Comparison of ENCODE assay signal across 19 mouse cellular contexts in the genomic region with DNA sequence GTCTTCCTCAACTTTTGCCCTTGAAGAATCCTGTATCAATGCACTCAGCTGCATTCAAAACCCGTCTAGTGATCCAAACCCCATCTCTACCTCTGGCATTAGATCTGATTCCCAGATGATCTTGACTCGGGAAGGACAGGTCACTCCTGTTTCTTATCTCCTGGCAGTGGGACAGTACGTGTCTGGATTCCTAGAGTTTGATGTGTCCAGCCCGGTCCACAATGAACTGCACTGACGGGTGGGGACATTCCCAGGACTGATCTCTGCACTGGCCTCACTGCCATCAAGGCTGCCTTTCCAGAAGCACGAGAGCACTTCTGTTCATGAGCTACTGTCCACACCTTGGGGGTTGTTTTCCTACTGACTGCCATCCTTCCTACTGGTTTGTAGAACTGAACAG. TPM values are rescaled to one million over a fixed set of nuclear protein-coding genes. Genes with fewer than 3 reads are reported as not detected.
DNase-seq lines count a peak whose midpoint lies in the region; ATAC-seq and TF ChIP-seq lines count a peak whose summit lies in the region.
"Had no signal": no experiment of that assay in that cellular context is flagged by ENCODE, and none has a peak within 500 bp of the region (broad histone marks: within the 10 kb centered on the region; RNA-seq: fewer than 3 reads in every experiment).

No protein-coding gene starts in this region.

- TF ChIP-seq EP300 in liver, postnatal 0 days (IDR thresholded peaks at IDR 0.05; ENCODE audit: low read depth): no peak
- TF ChIP-seq EP300 in stomach, postnatal 0 days (optimal IDR thresholded peaks at IDR 0.05): no peak

- H3K9ac ChIP-seq in heart, embryonic 13.5 days: no peak overlapping the region
- no peak overlapping the region for H3K9ac ChIP-seq in liver, postnatal 0 days (replicated peaks)
- H3K9ac ChIP-seq in stomach, postnatal 0 days (ENCODE audit: low read length): no peak overlapping the region
- H3K9ac ChIP-seq: forebrain, embryonic 12.5 days; liver, embryonic 14.5 days; midbrain, embryonic 15.5 days had no signal

- peak overlapping the region; percentile 32 for H3K27ac ChIP-seq in heart, embryonic 13.5 days (replicated peaks)
- peak overlapping the region; percentile 44; the same call in 1 of the 2 replicates for H3K27ac ChIP-seq in liver, postnatal 0 days (ENCODE audit: low read depth)
- H3K27ac ChIP-seq in stomach, postnatal 0 days (replicated peaks): peak overlapping the region; percentile 82
- H3K27ac ChIP-seq: forebrain, embryonic 12.5 days; hindbrain, embryonic 10.5 days; liver, embryonic 14.5 days; midbrain, embryonic 15.5 days had no signal

- WGBS in heart, embryonic 13.5 days: 35% methylated on average over 6 of the region's 6 CpGs
- 65% methylated on average over 6 of the region's 6 CpGs for WGBS in liver, postnatal 0 days (ENCODE audit: insufficient replicate concordance)
- WGBS in stomach, postnatal 0 days: 60% methylated on average over 6 of the region's 6 CpGs

- no peak overlapping the region for H3K4me3 ChIP-seq in heart, embryonic 13.5 days
- no peak overlapping the region for H3K4me3 ChIP-seq in liver, postnatal 0 days (ENCODE audit: low read depth, low read length)
- H3K4me3 ChIP-seq in stomach, postnatal 0 days (ENCODE audit: low read depth, low read length): no peak overlapping the region
- H3K4me3 ChIP-seq: forebrain, embryonic 12.5 days; hindbrain, embryonic 10.5 days; megakaryocyte, embryonic 14.5 days; midbrain, embryonic 15.5 days had no signal

- no peak overlapping the region for H3K4me2 ChIP-seq in heart, embryonic 13.5 days
- no peak overlapping the region for H3K4me2 ChIP-seq in liver, postnatal 0 days (ENCODE audit: low read depth, low read length)
- H3K4me2 ChIP-seq in stomach, postnatal 0 days (replicated peaks; ENCODE audit: low read depth): no peak overlapping the region
- H3K4me2 ChIP-seq: forebrain, embryonic 12.5 days; midbrain, embryonic 15.5 days had no signal

- no peaks in the 10 kb centered on the region for H3K9me3 ChIP-seq in heart, embryonic 13.5 days
- H3K9me3 ChIP-seq in liver, postnatal 0 days (ENCODE audit: low read length): no peaks in the 10 kb centered on the region
- no peaks in the 10 kb centered on the region for H3K9me3 ChIP-seq in stomach, postnatal 0 days (ENCODE audit: control insufficient read depth, low read length)
- H3K9me3 ChIP-seq: forebrain, embryonic 12.5 days; hindbrain, embryonic 10.5 days; megakaryocyte, embryonic 14.5 days; midbrain, embryonic 15.5 days had no signal

- H3K4me1 ChIP-seq in heart, embryonic 13.5 days: peaks cover 41% of the 10 kb centered on the region
- peaks cover 26% of the 10 kb centered on the region for H3K4me1 ChIP-seq in liver, postnatal 0 days (ENCODE audit: insufficient read depth)
- peaks cover 3% of the 10 kb centered on the region for H3K4me1 ChIP-seq in stomach, postnatal 0 days (replicated peaks; ENCODE audit: control insufficient read depth, insufficient read depth)

- H3K27me3 ChIP-seq in heart, embryonic 13.5 days (replicated peaks): no peaks in the 10 kb centered on the region
- H3K27me3 ChIP-seq in liver, postnatal 0 days (ENCODE audit: insufficient read depth, low read length): no peaks in the 10 kb centered on the region
- H3K27me3 ChIP-seq in stomach, postnatal 0 days (ENCODE audit: control insufficient read depth, insufficient read depth, low read length): no peaks in the 10 kb centered on the region
- H3K27me3 ChIP-seq: forebrain, embryonic 12.5 days; megakaryocyte, embryonic 14.5 days; midbrain, embryonic 15.5 days had no signal

- no peak for TF ChIP-seq CTCF in liver, postnatal 0 days (IDR thresholded peaks at IDR 0.05; ENCODE audit: low read depth)
- no peak for TF ChIP-seq CTCF in stomach, postnatal 0 days (IDR thresholded peaks at IDR 0.05; ENCODE audit: low read depth)

- intact Hi-C loops in heart, postnatal 25 days (cut with DNase I): no loop called here

- peak; percentile 28 for DNase-seq in adrenal gland, adult 2 months
- no peak for DNase-seq in adrenal gland, postnatal 25 days
- DNase-seq in heart, postnatal 25 days (ENCODE audit: low spot score): no peak
- no peak for DNase-seq in liver, postnatal 0 days
- DNase-seq in liver: no peak
- DNase-seq in stomach, postnatal 0 days (ENCODE audit: low spot score): no peak
- DNase-seq in thymus, postnatal 14 days: no peak
- DNase-seq: adrenal gland, postnatal 14 days; cerebellum, adult 8-10 months; gastrocnemius, postnatal 36 days; layer of hippocampus, postnatal 36 days; lung, postnatal 10 days; right cerebral cortex, adult 18-20 months had no signal

- H3K36me3 ChIP-seq in heart, embryonic 13.5 days: no peaks in the 10 kb centered on the region
- H3K36me3 ChIP-seq in liver, postnatal 0 days (replicated peaks; ENCODE audit: insufficient read depth, low read length): no peaks in the 10 kb centered on the region
- H3K36me3 ChIP-seq in stomach, postnatal 0 days (ENCODE audit: control insufficient read depth, insufficient read depth, low read length): no peaks in the 10 kb centered on the region
- H3K36me3 ChIP-seq: forebrain, embryonic 12.5 days; hindbrain, embryonic 10.5 days; midbrain, embryonic 15.5 days had no signal

- ATAC-seq in heart, embryonic 13.5 days (ENCODE audit: extremely low read depth, insufficient number of reproducible peaks, low FRiP score, low TSS enrichment): no peak
- ATAC-seq in liver, postnatal 0 days: no peak
- ATAC-seq in stomach, postnatal 0 days (ENCODE audit: low FRiP score, low TSS enrichment): no peak
- ATAC-seq: midbrain, embryonic 15.5 days had no signal

RNA-seq across cellular contexts. Expression of a gene that starts 31.9 kb away (rescaled TPM):
- total RNA-seq in adrenal gland, adult 2 months (2021): 10 to 100 TPM; 28.9 to 34.0 TPM
- polyA plus RNA-seq in adrenal gland, adult 2 months (2012; rRNA removed): 13.8 and 16.1 TPM in 2 replicates
- 28.9 and 42.2 TPM in 2 replicates for total RNA-seq in adrenal gland, postnatal 25 days (2021)
- 14.9 and 15.9 TPM in 2 replicates for polyA plus RNA-seq in heart, embryonic 13.5 days (2015; fragmentation: Nextera tagmentation; extraction: Ambion mirVana)
- total RNA-seq in heart, postnatal 25 days (2021): 10 to 100 TPM; 48.9 to 53.8 TPM
- polyA plus RNA-seq in liver, postnatal 0 days (2015; fragmentation: Nextera tagmentation; extraction: Ambion mirVana): 7.0 and 7.9 TPM in 2 replicates
- 13.1 and 13.3 TPM in 2 replicates for polyA plus RNA-seq in stomach, postnatal 0 days (2015; fragmentation: Nextera tagmentation; extraction: Ambion mirVana)

Comparison
In these comparisons a context has a peak if more than half of its experiments do, and no peak if none do; other contexts are left out.
1. H3K27ac ChIP-seq: peak in every context shown above with its lines; median percentile 82 in stomach, postnatal 0 days; 44 in liver, postnatal 0 days; 32 in heart, embryonic 13.5 days.